Mouse (Mus musculus) midbrain, embryonic 16.5 days (tissue): ENCODE results near the gene Gm13290. TPM values are rescaled to one million over a fixed set of nuclear protein-coding genes. Genes with fewer than 3 reads are reported as not detected.
"Not testable (repeated sequence)": the region's sequence is repeated elsewhere in the genome, so short reads cannot be mapped to it uniquely, and the experiment has no call there.

Experiments
- ATAC-seq: fragments of 200-750 bp; cut with Nextera tagmentation; 2 replicates; pipeline ENCODE4 v1.8.0; 2017; ENCODE audit warnings: moderate TSS enrichment
- H3K27ac ChIP-seq: fragments of 300-500 bp; sonication (generic); 2 replicates; pipeline ENCODE4 v1.5.1; 2014; ENCODE audit warnings: mild to moderate bottlenecking, low read length, mixed read lengths
- H3K27me3 ChIP-seq: fragments of 300-500 bp; sonication (generic); 2 replicates; pipeline ENCODE4 v1.6.1; 2014; ENCODE audit warnings: low read depth, low read length, mixed read lengths; ENCODE audit not compliant: control insufficient read depth, insufficient read depth
- H3K36me3 ChIP-seq: fragments of 300-500 bp; sonication (generic); 2 replicates; pipeline ENCODE4 v1.6.1; 2014; ENCODE audit warnings: mild to moderate bottlenecking, low read length, moderate library complexity, mixed read lengths; ENCODE audit not compliant: control insufficient read depth, insufficient read depth
- H3K4me1 ChIP-seq: fragments of 300-500 bp; sonication (generic); 2 replicates; pipeline ENCODE4 v1.6.1; 2014; ENCODE audit warnings: mild to moderate bottlenecking, low read length, mixed read lengths; ENCODE audit not compliant: control insufficient read depth, insufficient read depth
- H3K4me2 ChIP-seq: fragments of 300-500 bp; sonication (generic); 2 replicates; pipeline ENCODE4 v1.6.1; 2014; ENCODE audit warnings: mild to moderate bottlenecking, low read length, mixed read lengths
- H3K4me3 ChIP-seq: fragments of 300-500 bp; sonication (generic); 2 replicates; pipeline ENCODE4 v1.5.1; 2014; ENCODE audit warnings: low read depth, mild to moderate bottlenecking, low read length, moderate library complexity, mixed read lengths
- H3K9ac ChIP-seq: fragments of 300-500 bp; sonication (generic); 2 replicates; pipeline ENCODE4 v1.6.1; 2014; ENCODE audit warnings: low read depth, low read length, mixed read lengths
- H3K9me3 ChIP-seq: fragments of 300-500 bp; sonication (generic); replicated peaks from 2 replicates; pipeline ENCODE4 v1.6.1; 2014; ENCODE audit warnings: mild to moderate bottlenecking, low read length, mixed read lengths; ENCODE audit not compliant: control insufficient read depth, poor library complexity, severe bottlenecking
- WGBS: fragments of 180-500 bp; shearing (Covaris S2); extraction: QIAGEN DNeasy Blood & Tissue Kit; methylation state at CpG from one replicate; pipeline ENCODE4 v1.1.7; 2014; 5-methylcytosine and 5-hydroxymethylcytosine counted together
- polyA plus RNA-seq: library from polyadenylated mRNA; unstranded; fragments of >200 nt; fragmentation: Nextera tagmentation; extraction: Ambion mirVana; gene quantifications from 2 replicates; pipeline ENCODE4 v1.2.1, GENCODE M21; 2015

Gm13290 gene
- not detected in 2 replicates for polyA plus RNA-seq

- H3K4me3 ChIP-seq, H3K4me2 ChIP-seq, H3K4me1 ChIP-seq, H3K9me3 ChIP-seq, H3K9ac ChIP-seq, H3K27me3 ChIP-seq, H3K36me3 ChIP-seq, ATAC-seq, H3K27ac ChIP-seq: not testable (repeated sequence)
- WGBS, result no CpG with 5 or more reads among the region's 32 CpGs
These were observed at the start of gene Gm13290 for GRCm38 (mm10) chr4:88773534-88773933. Gene Gm13290 (plus strand): TSS chr4:88773834.

GRCm38 (mm10) chr4:88726727-88727126, 46.9 kb upstream of the Gm13290 start:
- H3K9ac ChIP-seq, result no peak overlapping the region
- no peak overlapping the region for H3K4me3 ChIP-seq
- H3K9me3 ChIP-seq, result no peaks in the 10 kb centered on the region
- WGBS, result 91% methylated on average over 6 of the region's 6 CpGs
- no peaks in the 10 kb centered on the region for H3K4me1 ChIP-seq
- H3K36me3 ChIP-seq, result no peaks in the 10 kb centered on the region
- H3K27me3 ChIP-seq, result no peaks in the 10 kb centered on the region
- no peak overlapping the region for H3K4me2 ChIP-seq
- no peak for ATAC-seq
- no peak overlapping the region for H3K27ac ChIP-seq

- no peak overlapping the region for H3K4me3 ChIP-seq
- no peak overlapping the region for H3K4me2 ChIP-seq
- ATAC-seq, result no peak
- H3K9ac ChIP-seq, result no peak overlapping the region
- no peak overlapping the region for H3K27ac ChIP-seq
- H3K36me3 ChIP-seq, result no peaks in the 10 kb centered on the region
- no peaks in the 10 kb centered on the region for H3K4me1 ChIP-seq
- H3K9me3 ChIP-seq, result no peaks in the 10 kb centered on the region
- WGBS, result 3% methylated on average over 1 of the region's 1 CpGs
- no peaks in the 10 kb centered on the region for H3K27me3 ChIP-seq
These were observed 46.3 kb upstream of the Gm13290 start for GRCm38 (mm10) chr4:88727324-88727723.

GRCm38 (mm10) chr4:88738480-88738879, 35.2 kb upstream of the Gm13290 start:
- no peak overlapping the region for H3K4me3 ChIP-seq
- H3K36me3 ChIP-seq, result no peaks in the 10 kb centered on the region
- no peak overlapping the region for H3K4me2 ChIP-seq
- WGBS, result 6% methylated on average over 2 of the region's 2 CpGs
- no peaks in the 10 kb centered on the region for H3K4me1 ChIP-seq
- H3K27ac ChIP-seq, result no peak overlapping the region
- H3K9ac ChIP-seq, result no peak overlapping the region
- no peaks in the 10 kb centered on the region for H3K27me3 ChIP-seq
- no peaks in the 10 kb centered on the region for H3K9me3 ChIP-seq
- no peak for ATAC-seq

- Histone ChIP-seq H3K27me3 (no peaks in the 10 kb centered on the region), H3K9me3 (no peaks in the 10 kb centered on the region), H3K36me3 (no peaks in the 10 kb centered on the region), H3K9ac (no peak overlapping the region), H3K27ac (no peak overlapping the region), H3K4me2 (no peak overlapping the region), H3K4me1 (no peaks in the 10 kb centered on the region), H3K4me3 (no peak overlapping the region)
- WGBS, result 91% methylated on average over 6 of the region's 6 CpGs
- no peak for ATAC-seq
These were observed 34.6 kb upstream of the Gm13290 start for GRCm38 (mm10) chr4:88739036-88739435.

- Histone ChIP-seq H3K4me2 (no peak overlapping the region), H3K4me1 (no peaks in the 10 kb centered on the region), H3K27ac (no peak overlapping the region), H3K9ac (no peak overlapping the region), H3K4me3 (no peak overlapping the region), H3K36me3 (no peaks in the 10 kb centered on the region), H3K9me3 (no peaks in the 10 kb centered on the region), H3K27me3 (no peaks in the 10 kb centered on the region)
- no peak for ATAC-seq
- WGBS, result 94% methylated on average over 4 of the region's 4 CpGs
These were observed 32.2 kb upstream of the Gm13290 start for GRCm38 (mm10) chr4:88741426-88741825.

DNA sequence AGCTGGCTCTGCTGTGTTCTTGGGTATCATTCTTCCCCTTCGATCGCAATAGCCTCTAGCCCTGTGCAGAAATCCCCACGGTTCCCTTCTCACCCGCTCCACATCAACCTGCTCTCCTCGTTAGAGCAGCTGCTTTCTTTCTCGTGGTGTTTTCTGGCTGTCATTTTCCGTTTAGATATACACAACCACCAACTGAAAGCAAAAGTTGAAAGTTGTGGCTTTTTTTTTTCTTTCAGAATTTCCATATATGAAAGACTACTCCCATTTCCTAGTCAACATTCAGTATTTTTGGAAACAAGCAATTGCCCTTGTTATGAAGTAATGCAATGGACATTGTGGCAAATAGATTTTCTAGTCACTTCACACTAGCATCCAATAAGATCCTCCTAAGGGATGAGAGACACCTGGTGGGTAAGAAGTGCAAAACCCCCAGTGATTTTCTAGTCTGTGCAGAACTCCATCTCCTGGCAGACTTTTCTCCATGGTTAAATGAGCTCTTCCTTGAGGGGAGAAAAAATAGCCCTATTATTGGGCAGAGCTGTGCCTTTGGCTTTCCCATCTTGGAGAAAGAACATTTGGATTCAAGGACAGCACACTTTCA, 30.8 kb upstream of the Gm13290 start:
- Histone ChIP-seq H3K36me3 (no peaks in the 10 kb centered on the region), H3K27me3 (no peaks in the 10 kb centered on the region), H3K4me3 (no peak overlapping the region), H3K4me2 (no peak overlapping the region), H3K27ac (no peak overlapping the region), H3K9ac (no peak overlapping the region), H3K9me3 (no peaks in the 10 kb centered on the region), H3K4me1 (no peaks in the 10 kb centered on the region)
- WGBS, result 74% methylated on average over 7 of the region's 7 CpGs
- ATAC-seq, result no peak

DNA sequence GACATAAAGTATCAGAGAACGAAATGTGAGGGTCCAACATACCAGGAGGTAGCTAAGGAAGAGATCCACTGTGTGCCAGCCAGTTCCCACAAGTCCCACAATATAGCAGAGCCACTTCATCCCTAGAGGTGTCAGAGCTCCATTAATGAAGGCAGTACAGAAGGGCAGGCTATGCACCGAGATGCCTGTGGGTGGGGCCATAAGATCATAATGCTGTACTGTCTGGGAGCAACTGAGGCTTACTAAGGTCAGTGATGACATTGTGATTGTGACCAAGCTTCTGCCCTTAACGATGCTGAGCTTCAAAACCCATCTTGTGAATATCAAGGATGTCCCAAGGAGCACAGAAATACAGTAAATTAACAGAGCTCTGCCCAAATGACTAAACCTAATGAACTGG, 29.4 kb upstream of the Gm13290 start:
- WGBS, result 78% methylated on average over 3 of the region's 3 CpGs
- H3K4me2 ChIP-seq, result no peak overlapping the region
- no peaks in the 10 kb centered on the region for H3K27me3 ChIP-seq
- no peak overlapping the region for H3K9ac ChIP-seq
- H3K4me3 ChIP-seq, result no peak overlapping the region
- no peaks in the 10 kb centered on the region for H3K9me3 ChIP-seq
- no peak for ATAC-seq
- no peaks in the 10 kb centered on the region for H3K4me1 ChIP-seq
- H3K36me3 ChIP-seq, result no peaks in the 10 kb centered on the region
- no peak overlapping the region for H3K27ac ChIP-seq

DNA sequence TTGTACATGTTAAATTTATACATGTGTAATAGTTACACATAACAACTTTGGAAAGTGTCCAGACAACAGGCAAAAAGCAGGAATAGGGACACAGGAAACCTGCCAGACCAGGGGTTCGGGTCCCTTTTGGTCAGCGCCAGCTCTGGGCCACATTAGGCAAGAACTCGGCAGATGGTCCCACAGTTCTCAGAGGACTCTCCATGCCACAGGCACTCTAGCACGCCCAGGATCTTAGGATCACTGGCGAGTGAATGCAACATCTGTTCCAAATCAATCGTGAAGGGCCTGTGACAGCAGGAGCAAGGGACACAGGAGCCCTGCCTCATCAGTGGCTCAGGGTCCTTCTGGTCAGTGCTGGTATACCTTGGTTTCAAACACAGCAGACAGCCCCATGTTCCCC, 23.7 kb upstream of the Gm13290 start:
- H3K4me2 ChIP-seq, result no peak overlapping the region
- H3K9ac ChIP-seq, result no peak overlapping the region
- H3K27me3 ChIP-seq, result no peaks in the 10 kb centered on the region
- H3K4me3 ChIP-seq, result no peak overlapping the region
- H3K27ac ChIP-seq, result no peak overlapping the region
- no peak for ATAC-seq
- H3K9me3 ChIP-seq, result no peaks in the 10 kb centered on the region
- H3K36me3 ChIP-seq, result no peaks in the 10 kb centered on the region
- no peaks in the 10 kb centered on the region for H3K4me1 ChIP-seq
- WGBS, result 65% methylated on average over 6 of the region's 6 CpGs
